Mouse (Mus musculus): ENCODE measurements around the gene Olfr70.

DNA sequence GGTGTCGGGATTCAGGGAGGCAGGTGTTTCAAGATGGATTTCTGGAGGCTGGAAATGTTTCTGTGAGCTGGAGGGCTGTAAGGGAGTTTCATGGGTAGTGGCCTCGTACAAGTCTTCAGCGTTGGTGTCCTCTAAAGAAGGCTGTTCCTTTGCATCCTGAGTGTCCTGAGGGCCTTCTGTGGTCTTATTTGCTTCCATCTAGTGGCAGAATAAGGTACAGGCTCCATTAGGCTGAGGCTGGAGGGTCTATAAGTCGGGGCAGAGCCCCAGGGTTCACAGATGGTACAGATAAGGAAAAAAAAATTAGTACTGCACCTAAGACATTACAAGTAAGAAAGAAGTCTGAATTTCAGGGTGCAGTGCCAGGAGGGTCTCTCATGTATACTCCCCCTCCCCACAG, 34.2 kb downstream of the Olfr70 start:
- TF ChIP-seq CTCF (IDR thresholded peaks at IDR 0.05; ENCODE audit: low read depth) (peak; percentile 62), EP300 (IDR thresholded peaks at IDR 0.05; ENCODE audit: low read depth) (no peak)
